Mouse (Mus musculus) urinary bladder, postnatal 0 days (tissue): ENCODE measurements around the gene Tmem43. TPM values are rescaled to one million over a fixed set of nuclear protein-coding genes. Genes with fewer than 3 reads are reported as not detected.

Experiments used
- polyA plus RNA-seq: library from polyadenylated mRNA; unstranded; fragments of >200 nt; fragmentation: Nextera tagmentation; extraction: Ambion mirVana; gene quantifications from 2 replicates; pipeline ENCODE4 v1.2.1, GENCODE M21; 2015

The Tmem43 gene
- polyA plus RNA-seq = 58.0 and 59.4 TPM in 2 replicates

GRCm38 (mm10) chr6:91472868-91473804, at the start of gene Tmem43, which contains the start of gene Chchd4:
Gene Tmem43 (plus strand): TSS chr6:91473703.
Gene Chchd4 (minus strand): TSS chr6:91473546.

DNA sequence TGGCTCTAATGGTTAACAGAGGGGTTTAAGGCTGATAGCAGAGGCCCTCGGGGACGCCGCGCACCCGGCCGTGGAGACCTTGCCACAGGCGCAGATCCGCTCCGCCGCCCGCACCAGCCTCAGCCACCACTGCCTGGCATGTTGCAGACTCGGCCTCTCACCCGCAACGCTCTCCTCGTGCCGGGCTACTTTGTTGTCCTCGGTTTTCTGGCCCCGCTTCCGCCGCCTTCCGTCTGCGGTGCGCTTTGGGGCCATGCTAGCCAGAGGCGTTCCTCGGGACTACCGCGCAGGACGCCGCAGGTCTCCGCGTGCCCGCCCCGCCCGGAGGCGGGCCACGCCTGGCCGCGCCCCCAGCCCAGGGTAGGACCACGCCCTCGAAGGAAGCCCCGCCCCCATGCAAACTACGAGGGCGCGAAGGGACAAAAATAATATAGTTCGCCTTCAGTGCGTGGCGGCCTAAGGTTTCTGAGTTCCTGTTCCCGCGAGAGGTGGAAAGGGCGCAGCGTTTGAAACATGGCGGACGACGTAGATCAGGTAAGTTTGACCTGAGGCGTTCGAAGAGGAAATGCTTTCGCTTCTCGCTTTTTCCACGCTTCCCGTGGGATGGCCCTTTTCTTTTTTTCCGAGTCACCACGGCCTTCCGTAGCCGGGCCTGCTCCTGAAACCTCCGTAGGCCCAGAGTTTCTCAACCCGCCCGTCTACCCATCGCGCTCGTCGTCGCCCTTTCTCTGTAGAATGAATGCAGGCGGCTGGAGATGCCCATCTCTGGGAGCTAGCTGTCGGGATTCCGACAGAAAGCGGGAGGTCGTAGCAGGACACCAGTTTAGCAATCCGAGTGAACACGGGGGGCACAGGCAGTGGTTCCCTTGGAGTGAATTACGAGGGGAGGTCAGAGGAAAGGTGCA, 42.3 kb downstream of the Tmem43 start, which contains the start of the genes Xpc and Lsm3:
Gene Xpc, minus strand, starts transcription at position 344 of the 905 bp plus-strand sequence.
Gene Lsm3, plus strand, starts transcription at position 384 of the 905 bp plus-strand sequence.

Other genes with a start within 250 kb of the Tmem43 start
- gene Wnt7a, start 62.3 kb upstream of the Tmem43 start, polyA plus RNA-seq = not detected in 2 replicates
- gene Chchd4, start 157 bp upstream of the Tmem43 start, polyA plus RNA-seq = 11.6 and 13.5 TPM in 2 replicates
- gene Xpc, start 42.2 kb downstream of the Tmem43 start, polyA plus RNA-seq = 14.2 and 14.6 TPM in 2 replicates
- 112 and 121 TPM in 2 replicates for gene Lsm3, start 42.2 kb downstream of the Tmem43 start, polyA plus RNA-seq
- 52.2 and 67.1 TPM in 2 replicates for gene Slc6a6, start 210.3 kb downstream of the Tmem43 start, polyA plus RNA-seq